Mouse (Mus musculus): ENCODE results near the gene 4933415A04Rik.
A peak's percentile ranks its signal among the peaks of the same experiment; 100 is the strongest.

Gene 4933415A04Rik

DNA sequence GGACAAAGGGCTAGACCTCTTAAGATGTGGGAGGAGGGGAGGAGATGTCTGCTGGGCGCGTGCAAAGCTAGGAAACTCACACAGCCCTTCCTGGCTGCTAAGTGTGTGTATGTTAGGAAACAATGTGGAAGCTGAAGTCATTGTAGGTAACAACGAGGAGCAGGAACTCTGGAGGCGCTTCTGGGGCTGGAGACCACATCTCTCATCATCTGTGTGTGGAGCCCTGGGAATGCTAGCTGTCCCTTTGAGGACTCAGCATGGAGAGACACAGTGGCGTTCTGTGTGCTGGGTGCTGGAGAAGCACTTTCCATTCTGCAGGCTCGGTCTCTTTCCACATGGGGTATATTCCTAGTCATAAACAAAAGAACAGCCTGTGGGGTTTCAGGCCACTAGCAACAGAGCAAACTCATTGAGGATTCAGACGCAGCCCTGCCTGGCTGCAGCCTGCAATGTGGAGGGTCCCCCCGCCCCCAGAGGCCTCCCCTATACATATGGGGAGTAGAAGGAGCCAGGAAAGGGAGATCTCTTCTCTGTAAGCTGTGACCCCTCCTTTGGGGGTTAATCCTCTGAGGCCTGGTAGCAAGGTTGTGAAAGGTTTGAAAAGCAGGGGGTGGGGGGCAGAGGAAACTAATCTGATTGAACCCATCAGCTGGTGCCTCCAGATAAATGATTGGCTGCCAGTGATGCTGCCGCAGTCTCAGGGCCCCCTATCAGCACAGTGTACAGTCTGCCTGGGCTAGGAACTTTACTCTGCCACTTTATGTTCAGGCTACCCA is 11.3 kb upstream of the 4933415A04Rik start:
- no peak for DNase-seq

DNA sequence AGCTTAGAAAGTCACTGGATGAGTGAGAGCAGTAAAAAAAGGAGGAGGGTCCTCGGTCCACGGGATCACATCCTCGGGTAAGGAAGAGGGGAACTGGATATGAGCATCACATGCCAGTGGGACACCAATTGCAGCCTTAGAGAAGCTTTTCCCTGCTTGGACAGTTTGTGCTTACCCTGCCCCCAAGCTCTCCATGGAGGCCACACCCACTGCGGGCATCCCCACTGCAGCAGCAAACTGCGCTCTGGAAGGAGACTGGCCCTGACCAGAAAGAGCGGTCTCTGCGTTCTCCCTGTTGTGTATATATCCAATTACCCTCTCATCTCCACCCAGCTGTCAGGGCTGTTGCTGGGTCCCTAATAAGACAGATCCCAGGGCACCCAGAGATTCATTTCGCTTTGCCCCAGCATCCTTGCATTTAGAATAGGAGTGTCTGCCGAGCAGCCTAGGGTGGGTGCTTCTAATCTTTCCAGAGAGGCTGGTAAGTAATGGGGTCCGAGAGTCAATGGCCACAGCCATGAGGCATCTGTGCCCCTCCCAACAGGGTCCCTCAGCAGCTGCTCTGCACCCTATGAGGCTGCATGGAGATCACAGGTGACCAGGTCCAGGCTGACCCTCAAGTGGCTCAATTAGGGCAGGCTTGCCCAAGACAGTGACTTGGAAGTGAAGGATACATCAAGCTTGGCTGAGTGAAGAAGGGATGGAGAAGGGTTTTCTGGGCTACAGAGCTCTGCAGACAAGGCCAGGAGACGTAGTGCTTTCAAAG is 8.9 kb upstream of the 4933415A04Rik start:
- DNase-seq = no peak

- DNase-seq = no peak
Measured at GRCm38 (mm10) chr11:43585211-43586005, 1.4 kb upstream of the 4933415A04Rik start.

DNA sequence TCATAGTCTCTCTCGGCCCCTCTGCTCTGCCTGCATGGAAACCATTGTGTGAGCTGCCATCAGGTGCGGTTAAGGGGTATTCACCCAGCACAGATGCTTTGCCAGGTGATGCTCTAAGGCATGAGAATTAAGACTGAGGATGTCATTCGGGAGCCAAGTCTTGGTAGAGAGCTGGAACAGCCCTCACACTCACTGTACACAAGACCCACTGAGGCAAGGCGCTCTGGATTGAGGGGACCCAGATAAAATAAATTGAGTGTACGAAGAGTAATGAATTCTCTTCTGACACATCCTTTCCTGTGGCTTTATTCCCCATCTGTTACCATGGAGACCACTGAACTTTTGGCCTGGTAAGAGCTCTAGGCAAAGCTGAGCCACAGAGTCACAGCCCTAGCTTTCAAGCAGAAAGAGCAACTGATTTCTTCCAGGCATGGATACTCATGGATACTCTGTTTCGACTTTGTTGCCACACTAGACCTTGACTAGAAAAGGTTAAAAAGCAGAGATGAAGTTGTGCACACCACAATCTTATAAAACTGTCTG is 2.8 kb downstream of the 4933415A04Rik start:
- no peak for DNase-seq

DNA sequence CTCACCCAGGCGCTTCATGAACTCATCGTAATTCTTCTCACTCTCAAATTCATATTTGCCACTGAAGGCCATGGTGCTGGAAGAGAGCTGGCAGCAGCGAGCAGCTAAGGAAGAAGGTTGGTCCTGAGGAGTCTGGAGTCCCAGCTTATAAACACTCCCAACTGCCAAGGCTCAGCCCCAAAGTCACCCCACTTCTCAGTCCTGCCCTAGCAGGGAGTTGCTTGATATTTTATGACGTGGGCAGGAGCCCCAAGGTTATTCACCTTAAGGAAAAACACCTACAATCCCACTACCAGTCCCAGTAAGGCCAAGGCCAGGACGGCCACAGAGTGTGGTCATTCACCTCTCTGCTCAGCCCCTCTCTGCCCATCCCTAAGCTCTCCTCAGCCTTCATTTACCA is 14.6 kb downstream of the 4933415A04Rik start, which contains the start of gene Fabp6:
Gene Fabp6, minus strand, starts transcription at position 101 of the 400 bp plus-strand sequence.
- no peak for DNase-seq

GRCm38 (mm10) chr11:43604207-43604606 is 17.4 kb downstream of the 4933415A04Rik start:
- DNase-seq = no peak

DNA sequence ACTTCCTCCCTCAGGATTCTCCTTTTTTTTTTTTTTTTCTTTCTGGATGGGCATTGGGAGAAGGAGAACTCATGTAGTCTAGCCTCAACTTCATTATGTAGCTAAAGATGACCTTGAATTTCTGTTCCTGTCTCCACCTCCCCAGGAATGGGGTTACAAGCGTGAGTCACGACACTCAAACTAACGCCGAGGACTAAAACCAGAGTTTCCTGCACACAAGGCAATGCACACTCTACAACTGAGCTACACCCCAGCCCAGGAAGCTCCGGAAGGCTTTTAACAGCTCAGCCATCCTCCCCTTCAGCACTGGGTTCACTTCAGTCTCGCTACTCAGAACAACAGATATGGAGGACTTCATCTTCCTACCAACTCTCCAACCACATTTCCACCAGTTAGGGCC is 18.1 kb downstream of the 4933415A04Rik start:
- no peak for DNase-seq

- DNase-seq = no peak
Measured at GRCm38 (mm10) chr11:43605859-43606258, 19.0 kb downstream of the 4933415A04Rik start.

GRCm38 (mm10) chr11:43608440-43608839 is 21.6 kb downstream of the 4933415A04Rik start:
- DNase-seq = no peak

DNA sequence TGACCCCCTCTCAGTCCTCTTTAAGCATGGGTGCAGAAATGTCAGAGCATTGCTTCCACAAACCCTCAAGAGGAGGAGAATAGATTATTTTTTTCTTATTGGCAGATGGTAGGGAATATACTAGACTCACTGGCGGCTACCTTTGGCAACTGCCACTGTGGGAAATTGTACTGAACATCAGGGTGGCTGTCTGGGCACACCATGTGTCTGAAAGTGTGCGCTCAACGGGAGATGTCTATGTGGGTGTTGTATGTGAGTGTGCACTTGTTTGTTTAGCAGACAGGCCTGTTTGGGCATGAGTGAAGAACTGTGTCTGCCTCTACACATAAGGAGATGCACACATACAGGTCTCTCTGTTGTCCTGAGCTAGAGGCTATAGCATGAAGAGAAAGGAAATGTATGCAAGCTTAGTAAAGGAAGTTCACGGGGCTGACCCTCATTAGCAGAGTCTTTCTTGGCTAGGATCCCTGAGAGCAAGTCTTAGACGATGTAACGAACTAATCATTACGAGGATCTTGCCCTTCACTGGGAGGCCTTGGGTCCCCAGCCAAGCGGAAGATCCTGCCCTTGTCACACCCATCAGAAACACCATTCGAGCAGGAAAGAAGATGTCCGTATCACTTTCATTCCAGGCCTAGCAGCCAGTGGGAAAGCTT is 23.3 kb downstream of the 4933415A04Rik start:
- DNase-seq = peak in 1 of 2 experiments; percentile 28

- DNase-seq = no peak
Measured at GRCm38 (mm10) chr11:43610662-43611033, 23.8 kb downstream of the 4933415A04Rik start.

DNA sequence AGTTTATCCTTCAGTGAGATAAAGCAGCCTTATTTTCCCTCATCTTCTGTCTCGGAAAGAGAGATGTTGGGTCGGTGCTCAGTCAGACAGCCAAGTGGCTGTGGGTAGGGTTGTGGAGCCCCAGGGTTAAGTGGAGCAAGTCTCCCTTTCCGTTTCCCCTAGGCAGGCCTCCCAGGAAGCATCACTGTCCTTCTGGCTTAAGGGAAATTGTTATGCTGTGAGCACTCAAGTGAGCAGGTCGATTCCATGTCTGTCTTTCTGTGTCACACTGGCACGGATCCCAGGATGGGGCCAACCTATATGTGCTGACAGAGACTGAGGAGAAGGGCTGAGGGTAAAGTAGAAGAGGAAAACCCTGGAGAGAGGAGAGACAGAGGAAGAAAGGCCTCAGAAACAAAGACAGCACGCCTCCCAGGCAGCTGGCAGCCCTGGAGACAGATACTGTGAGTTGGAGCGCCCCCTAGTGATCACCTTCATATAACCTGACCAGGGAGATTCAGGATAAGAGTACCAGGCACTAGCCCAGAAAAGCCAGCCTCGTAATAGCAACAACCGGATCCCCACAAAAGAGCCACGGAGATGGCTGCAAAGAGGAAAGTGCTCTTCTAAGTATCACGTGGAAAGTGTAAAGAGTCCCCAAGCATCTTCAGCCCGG is 26.1 kb downstream of the 4933415A04Rik start:
- DNase-seq = peak; percentile 94 to 96

GRCm38 (mm10) chr11:43617924-43618323 is 31.1 kb downstream of the 4933415A04Rik start:
- peak; percentile 66 to 71 for DNase-seq

GRCm38 (mm10) chr11:43618403-43618802 is 31.6 kb downstream of the 4933415A04Rik start:
- DNase-seq = peak; percentile 67 to 80

GRCm38 (mm10) chr11:43621769-43622168 is 34.9 kb downstream of the 4933415A04Rik start:
- no peak for DNase-seq

DNA sequence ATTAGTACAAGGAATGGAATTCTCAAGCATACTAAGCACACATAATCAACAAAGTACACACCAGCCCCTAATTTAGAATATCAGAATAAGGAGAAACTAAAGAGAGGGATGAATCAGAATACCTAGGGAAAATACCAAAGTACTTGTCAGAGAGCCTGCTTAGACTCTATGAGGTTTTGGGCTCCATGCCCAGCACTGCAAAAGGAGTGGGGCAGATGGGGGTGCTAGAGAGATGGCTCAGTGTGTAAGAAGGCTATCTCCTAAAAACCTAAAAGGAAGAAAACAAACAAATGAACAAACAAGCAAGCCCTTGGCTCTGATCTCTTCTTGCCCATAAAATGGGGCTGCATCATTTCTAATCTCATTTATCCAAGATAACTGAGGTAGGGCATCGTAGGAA is 37.5 kb downstream of the 4933415A04Rik start:
- peak; percentile 37 to 51 for DNase-seq

DNA sequence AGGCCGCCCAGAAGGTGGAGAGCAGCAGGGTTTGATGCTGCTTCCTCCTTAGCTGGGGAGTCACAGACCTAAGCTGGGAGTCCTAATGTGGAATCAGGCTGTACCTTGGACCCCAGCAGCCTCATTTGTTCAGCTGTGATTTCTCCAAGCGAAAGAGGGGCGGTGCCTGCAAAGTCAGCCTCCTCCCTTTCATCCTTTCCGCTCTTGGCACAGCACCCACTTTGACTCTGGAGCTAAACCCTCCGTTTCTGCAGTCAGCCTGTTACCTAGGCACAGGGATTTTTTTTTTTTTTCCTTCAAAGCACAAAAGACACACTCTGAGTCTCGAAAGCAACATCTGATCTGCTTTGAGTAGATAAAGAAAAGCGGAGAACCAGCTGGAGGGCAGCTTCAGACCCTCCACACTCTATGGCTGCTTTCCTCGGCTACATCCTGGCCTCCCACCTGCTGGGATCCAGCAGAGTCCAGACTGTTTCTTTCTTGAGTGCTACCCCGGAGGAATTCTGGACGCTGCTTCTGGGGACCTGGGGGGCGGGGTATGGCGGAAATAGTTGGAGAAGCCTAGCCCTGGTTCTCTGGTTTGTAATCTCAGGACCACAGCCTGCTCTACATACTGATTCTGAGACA is 39.6 kb downstream of the 4933415A04Rik start:
- peak; percentile 81 to 83 for DNase-seq

- DNase-seq = peak; percentile 51 to 65
Measured at GRCm38 (mm10) chr11:43626927-43627645, 40.2 kb downstream of the 4933415A04Rik start.

DNA sequence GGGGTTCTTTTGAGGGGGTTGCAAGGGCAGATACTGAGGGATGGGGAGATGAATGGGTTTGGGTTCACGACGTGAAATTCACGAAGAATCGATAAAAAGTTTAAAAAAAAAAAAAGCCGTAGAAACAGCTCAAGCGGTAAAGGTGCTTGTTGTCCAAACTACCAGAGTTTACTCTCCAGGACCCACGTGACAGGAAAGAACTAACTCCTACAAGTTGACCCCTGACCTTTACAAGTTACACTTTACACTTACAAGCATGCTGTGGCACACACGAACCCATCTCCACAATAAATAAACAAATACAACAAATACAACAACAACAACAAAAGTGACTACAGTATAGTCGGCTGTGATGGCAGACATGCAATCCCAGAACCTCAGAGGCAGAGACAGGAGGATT is 44.8 kb downstream of the 4933415A04Rik start:
- DNase-seq = no peak

GRCm38 (mm10) chr11:43632566-43632965 is 45.7 kb downstream of the 4933415A04Rik start:
- no peak for DNase-seq

- DNase-seq = no peak
Measured at GRCm38 (mm10) chr11:43633165-43633564, 46.3 kb downstream of the 4933415A04Rik start.
